Mouse (Mus musculus) liver, postnatal 0 days (tissue): ENCODE measurements around the gene Trrap.

Source experiments
- CTCF ChIP-seq: sonication (generic); IDR thresholded peaks from 2 replicates; pipeline ENCODE4 v1.5.1; 2016; ENCODE audit warnings: antibody characterized with exemption, low read depth
- EP300 ChIP-seq: IDR thresholded peaks from 2 replicates; pipeline ENCODE4 v1.6.1; 2016; ENCODE audit warnings: antibody characterized with exemption, low read depth, mild to moderate bottlenecking

DNA sequence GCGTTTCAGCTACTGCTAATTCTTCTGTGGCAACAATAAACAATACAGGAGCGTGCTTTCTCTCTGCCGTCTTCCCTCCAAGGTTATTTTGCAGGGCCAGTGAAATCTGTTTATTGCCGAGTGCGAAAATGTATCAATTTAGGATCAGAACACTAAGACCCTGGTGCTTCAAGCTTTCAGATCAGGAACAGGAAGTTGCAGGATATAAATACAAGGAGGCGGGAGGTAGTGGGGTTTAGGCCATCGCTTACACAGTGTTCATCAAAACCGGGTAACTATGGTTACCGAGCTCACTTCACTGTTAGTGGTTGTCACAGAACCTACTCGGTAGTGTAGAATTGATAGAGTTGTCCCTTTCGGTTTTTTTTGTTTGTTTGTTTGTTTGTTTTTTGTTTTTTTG, 886 bp upstream of the Trrap start:
- TF ChIP-seq CTCF (no peak), EP300 (no peak)
